Mouse (Mus musculus): ENCODE data around the gene Il17rd. TPM values are rescaled to one million over a fixed set of nuclear protein-coding genes. Genes with fewer than 3 reads are reported as not detected.

Il17rd gene
- total and polyA plus RNA-seq, 3 experiments = 2.1 to 4.5 (median 3.2) TPM

DNA sequence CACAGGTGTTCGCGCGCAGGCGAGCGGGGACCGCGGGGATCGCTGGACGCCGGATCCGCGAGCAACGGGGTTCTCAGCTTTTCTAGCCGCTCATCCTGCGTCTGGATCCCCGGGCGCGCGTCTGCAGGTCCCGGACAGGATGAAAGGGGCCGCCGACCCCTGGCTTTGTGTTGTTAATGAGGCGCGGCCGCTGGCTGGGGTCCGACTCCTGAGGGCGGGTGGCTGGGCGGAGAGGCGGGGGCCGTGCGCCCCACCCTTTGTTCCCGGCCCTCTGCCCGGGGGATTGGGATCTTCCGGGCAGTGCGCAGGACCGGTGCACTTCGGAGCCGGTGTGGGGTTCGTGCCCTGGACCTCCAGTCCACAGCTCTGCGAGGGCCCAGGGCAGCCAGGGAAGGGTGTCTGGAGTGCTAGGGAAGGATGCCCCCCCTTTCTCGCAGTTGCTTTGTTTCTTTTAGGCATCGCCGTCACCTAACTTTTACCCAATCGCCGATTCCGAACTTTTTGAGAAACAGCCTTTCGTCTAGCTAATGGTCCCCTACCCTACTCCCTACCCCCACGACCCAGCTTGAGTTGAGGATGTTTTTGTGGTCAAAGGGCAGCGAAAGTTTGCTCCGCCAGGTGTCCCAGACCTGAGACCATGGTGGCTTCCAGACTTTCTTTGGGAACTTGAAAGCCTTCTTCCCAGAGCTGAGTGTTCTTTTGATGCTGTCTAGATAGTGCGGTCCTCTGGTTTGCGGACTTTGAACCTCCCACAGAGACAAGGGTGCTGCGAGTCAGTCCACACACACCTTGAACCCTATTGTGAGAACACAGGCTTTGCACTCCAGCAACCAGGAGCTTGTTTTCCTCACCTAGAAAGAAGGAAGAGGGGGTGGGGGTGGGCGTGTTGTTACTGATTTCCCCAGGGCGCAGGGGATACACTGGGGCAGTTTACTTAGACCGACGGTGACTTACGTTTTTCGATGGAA lies 824 bp downstream of the Il17rd start:
- intact Hi-C loops (cut with DNase I) = loop anchor here (10.0 kb wide), 1 partner anchor 385 kb away; the partner anchor contains the start of gene Fam208a
- Histone ChIP-seq H3K4me1 (ENCODE audit: control insufficient read depth, insufficient read depth, low read length) (peaks cover 10% of the 10 kb centered on the region), H3K36me3 (ENCODE audit: control insufficient read depth, insufficient read depth, low read length) (no peaks in the 10 kb centered on the region; the same call in 1 of the 2 replicates), H3K27ac (peak overlapping the region; percentile 84), H3K79me2 (replicated peaks; ENCODE audit: control insufficient read depth, insufficient read depth, low read length) (no peaks in the 10 kb centered on the region), H3K4me3 (peak overlapping the region; percentile 82), H3K27me3 (ENCODE audit: control insufficient read depth, insufficient read depth, low read length) (no peaks in the 10 kb centered on the region), H3K9ac (ENCODE audit: low read depth, low read length) (peak overlapping the region; percentile 97)
- TF ChIP-seq POLR2A (IDR thresholded peaks at IDR 0.05; ENCODE audit: insufficient read depth, low read depth, low read length) = no peak
- no peak for TF ChIP-seq CTCF (IDR thresholded peaks at IDR 0.05)
- TF ChIP-seq EP300 (IDR thresholded peaks at IDR 0.05; ENCODE audit: insufficient read depth, low read depth, low read length) = no peak
- WGBS = 7% methylated on average over 59 of the region's 59 CpGs
- DNase-seq = peak in 1 of 2 experiments; percentile 62

DNA sequence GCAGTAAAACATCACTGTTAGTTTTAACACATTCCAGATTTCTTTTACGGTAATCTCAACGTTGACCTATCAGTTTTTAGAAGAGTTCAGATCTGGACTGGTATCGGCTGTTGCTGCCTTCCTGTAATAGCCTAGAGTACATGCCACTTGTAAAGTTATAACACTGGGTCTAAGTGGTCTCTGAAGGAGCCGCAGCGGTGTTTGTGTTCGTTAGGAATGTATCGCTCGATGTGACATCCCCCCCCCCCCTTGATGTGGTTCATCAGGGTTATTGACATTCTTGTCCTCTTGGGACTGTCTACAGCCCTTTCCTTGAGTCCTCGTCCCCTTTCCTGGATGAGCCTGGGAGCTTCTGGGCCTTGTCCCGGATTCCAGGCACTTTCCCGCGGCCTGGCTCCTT lies 1.7 kb downstream of the Il17rd start:
- H3K27me3 ChIP-seq (ENCODE audit: control insufficient read depth, insufficient read depth, low read length) = no peaks in the 10 kb centered on the region
- WGBS = 70% methylated on average over 12 of the region's 12 CpGs
- H3K4me3 ChIP-seq = no peak overlapping the region
- no peak for DNase-seq
- no peak overlapping the region for H3K9ac ChIP-seq (ENCODE audit: low read depth, low read length)
- H3K27ac ChIP-seq = no peak overlapping the region
- intact Hi-C loops (cut with DNase I) = no loop called here
- no peaks in the 10 kb centered on the region for H3K79me2 ChIP-seq (replicated peaks; ENCODE audit: control insufficient read depth, insufficient read depth, low read length)
- H3K36me3 ChIP-seq (ENCODE audit: control insufficient read depth, insufficient read depth, low read length) = no peaks in the 10 kb centered on the region; the same call in 1 of the 2 replicates
- TF ChIP-seq CTCF (IDR thresholded peaks at IDR 0.05) = no peak
- H3K4me1 ChIP-seq (ENCODE audit: control insufficient read depth, insufficient read depth, low read length) = peaks cover 12% of the 10 kb centered on the region

DNA sequence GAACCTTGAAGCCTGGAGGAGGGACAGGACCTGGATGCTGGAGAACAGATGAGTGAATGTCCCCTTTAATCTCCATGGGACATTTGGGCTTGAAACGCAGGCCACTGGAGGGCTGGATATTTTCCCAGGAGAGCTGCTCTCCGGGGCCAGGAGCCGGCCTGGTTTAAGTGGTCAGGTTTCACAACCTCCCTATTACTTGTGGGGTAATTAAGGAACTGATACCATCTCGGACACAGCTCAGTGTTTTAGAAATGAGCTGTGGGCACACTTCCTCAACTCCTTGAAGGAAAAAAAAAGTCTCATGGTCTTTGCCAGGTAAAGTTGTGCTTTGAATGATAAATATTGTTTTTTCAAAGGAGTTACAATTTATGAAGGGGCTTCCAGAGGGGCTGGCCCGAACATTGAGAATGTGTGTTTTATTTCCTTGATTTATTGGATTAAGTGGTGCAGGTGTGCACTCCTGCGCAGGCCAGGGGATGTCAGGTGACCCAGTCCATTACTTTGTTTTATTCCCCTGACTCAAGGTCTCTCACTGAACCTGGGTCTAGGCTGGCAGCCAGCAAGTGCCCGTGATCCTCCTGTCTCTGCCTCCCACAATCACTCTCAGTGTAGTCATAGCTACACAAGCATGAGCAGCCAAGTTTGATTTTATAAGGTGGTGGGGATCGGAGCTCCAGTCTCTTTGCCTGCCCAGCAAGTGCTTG lies 3.7 kb downstream of the Il17rd start:
- H3K27ac ChIP-seq = no peak overlapping the region; the same call in 1 of the 2 replicates
- H3K27me3 ChIP-seq (ENCODE audit: control insufficient read depth, insufficient read depth, low read length) = no peaks in the 10 kb centered on the region
- 53% methylated on average over 8 of the region's 8 CpGs for WGBS
- H3K9ac ChIP-seq (ENCODE audit: low read depth, low read length) = no peak overlapping the region
- no peak for DNase-seq
- H3K36me3 ChIP-seq (ENCODE audit: control insufficient read depth, insufficient read depth, low read length) = no peaks in the 10 kb centered on the region; the same call in 1 of the 2 replicates
- intact Hi-C loops (cut with DNase I) = no loop called here
- H3K4me1 ChIP-seq (ENCODE audit: control insufficient read depth, insufficient read depth, low read length) = peaks cover 14% of the 10 kb centered on the region
- no peaks in the 10 kb centered on the region for H3K79me2 ChIP-seq (replicated peaks; ENCODE audit: control insufficient read depth, insufficient read depth, low read length)
- no peak for TF ChIP-seq CTCF (IDR thresholded peaks at IDR 0.05)
- no peak for TF ChIP-seq POLR2A (IDR thresholded peaks at IDR 0.05; ENCODE audit: insufficient read depth, low read depth, low read length)
- TF ChIP-seq EP300 (IDR thresholded peaks at IDR 0.05; ENCODE audit: insufficient read depth, low read depth, low read length) = no peak
- no peak overlapping the region for H3K4me3 ChIP-seq

- intact Hi-C loops (cut with DNase I) = no loop called here
- Histone ChIP-seq H3K9ac (ENCODE audit: low read depth, low read length) (no peak overlapping the region), H3K27me3 (ENCODE audit: control insufficient read depth, insufficient read depth, low read length) (no peaks in the 10 kb centered on the region), H3K4me1 (ENCODE audit: control insufficient read depth, insufficient read depth, low read length) (peaks cover 14% of the 10 kb centered on the region), H3K79me2 (replicated peaks; ENCODE audit: control insufficient read depth, insufficient read depth, low read length) (no peaks in the 10 kb centered on the region), H3K4me3 (no peak overlapping the region), H3K36me3 (ENCODE audit: control insufficient read depth, insufficient read depth, low read length) (no peaks in the 10 kb centered on the region; the same call in 1 of the 2 replicates), H3K27ac (peak overlapping the region; percentile 30; the same call in 1 of the 2 replicates)
- no peak for TF ChIP-seq CTCF (IDR thresholded peaks at IDR 0.05)
- no peak for TF ChIP-seq EP300 (IDR thresholded peaks at IDR 0.05; ENCODE audit: insufficient read depth, low read depth, low read length)
- no peak for TF ChIP-seq POLR2A (IDR thresholded peaks at IDR 0.05; ENCODE audit: insufficient read depth, low read depth, low read length)
- WGBS = 32% methylated on average over 5 of the region's 5 CpGs
- no peak for DNase-seq
Observed at GRCm38 (mm10) chr14:27043416-27043815, 4.7 kb downstream of the Il17rd start.

GRCm38 (mm10) chr14:27044221-27044966 lies 5.7 kb downstream of the Il17rd start:
- TF ChIP-seq POLR2A (IDR thresholded peaks at IDR 0.05; ENCODE audit: insufficient read depth, low read depth, low read length) = no peak
- no peak for TF ChIP-seq CTCF (IDR thresholded peaks at IDR 0.05)
- TF ChIP-seq EP300 (IDR thresholded peaks at IDR 0.05; ENCODE audit: insufficient read depth, low read depth, low read length) = no peak
- H3K4me3 ChIP-seq = no peak overlapping the region
- H3K27me3 ChIP-seq (ENCODE audit: control insufficient read depth, insufficient read depth, low read length) = no peaks in the 10 kb centered on the region
- no peaks in the 10 kb centered on the region; the same call in 1 of the 2 replicates for H3K36me3 ChIP-seq (ENCODE audit: control insufficient read depth, insufficient read depth, low read length)
- H3K9ac ChIP-seq (ENCODE audit: low read depth, low read length) = no peak overlapping the region
- no peaks in the 10 kb centered on the region for H3K79me2 ChIP-seq (replicated peaks; ENCODE audit: control insufficient read depth, insufficient read depth, low read length)
- 15% methylated on average over 11 of the region's 11 CpGs for WGBS
- peak overlapping the region; percentile 24; the same call in 1 of the 2 replicates for H3K27ac ChIP-seq
- peaks cover 14% of the 10 kb centered on the region for H3K4me1 ChIP-seq (ENCODE audit: control insufficient read depth, insufficient read depth, low read length)
- DNase-seq = peak; percentile 55 to 73
- intact Hi-C loops (cut with DNase I) = loop anchor here (2.0 kb wide), 1 partner anchor 24 kb away; no protein-coding TSS in a partner anchor

Measured in heart, adult 2 months (tissue).